Mouse (Mus musculus): Measurements from ENCODE around the gene Actr3. TPM values are rescaled to one million over a fixed set of nuclear protein-coding genes. Genes with fewer than 3 reads are reported as not detected.
"Not testable (repeated sequence)": the region's sequence is repeated elsewhere in the genome, so short reads cannot be mapped to it uniquely, and the experiment has no call there.

Gene Actr3
- polyA plus RNA-seq, 1 experiment, result 94.2 TPM

GRCm38 (mm10) chr1:125419906-125420305 is 15.6 kb downstream of the Actr3 start:
- TF ChIP-seq CTCF (IDR thresholded peaks at IDR 0.05; ENCODE audit: borderline replicate concordance, insufficient read depth, low read depth, low read length) (no peak), POLR2A (IDR thresholded peaks at IDR 0.05; ENCODE audit: borderline replicate concordance, insufficient read depth, low read length) (no peak)

GRCm38 (mm10) chr1:125418732-125419131 is 16.8 kb downstream of the Actr3 start:
- H3K27ac ChIP-seq (ENCODE audit: insufficient read depth, low read length), result no peak overlapping the region
- DNase-seq, result no peak
- 93% methylated on average over 4 of the region's 4 CpGs for WGBS
- H3K4me3 ChIP-seq (replicated peaks; ENCODE audit: insufficient read depth, low read depth, low read length), result no peak overlapping the region
- no peaks in the 10 kb centered on the region for H3K4me1 ChIP-seq (ENCODE audit: control insufficient read depth, insufficient read depth, low read length)
- no peaks in the 10 kb centered on the region for H3K27me3 ChIP-seq (ENCODE audit: control insufficient read depth, insufficient read depth, low read length)
- TF ChIP-seq POLR2A (IDR thresholded peaks at IDR 0.05; ENCODE audit: borderline replicate concordance, insufficient read depth, low read length), result no peak
- no peak for TF ChIP-seq CTCF (IDR thresholded peaks at IDR 0.05; ENCODE audit: borderline replicate concordance, insufficient read depth, low read depth, low read length)

More at GRCm38 (mm10) chr1:125419906-125420305, 15.6 kb downstream of the Actr3 start:
- 49% methylated on average over 2 of the region's 2 CpGs for WGBS
- DNase-seq, result no peak
- Histone ChIP-seq H3K27ac (ENCODE audit: insufficient read depth, low read length) (no peak overlapping the region), H3K4me1 (ENCODE audit: control insufficient read depth, insufficient read depth, low read length) (no peaks in the 10 kb centered on the region), H3K27me3 (ENCODE audit: control insufficient read depth, insufficient read depth, low read length) (no peaks in the 10 kb centered on the region), H3K4me3 (replicated peaks; ENCODE audit: insufficient read depth, low read depth, low read length) (no peak overlapping the region)

- H3K27ac ChIP-seq (ENCODE audit: insufficient read depth, low read length), result no peak overlapping the region
- DNase-seq, result no peak
- H3K4me1 ChIP-seq (ENCODE audit: control insufficient read depth, insufficient read depth, low read length), result no peaks in the 10 kb centered on the region
- no peaks in the 10 kb centered on the region for H3K27me3 ChIP-seq (ENCODE audit: control insufficient read depth, insufficient read depth, low read length)
- H3K4me3 ChIP-seq (replicated peaks; ENCODE audit: insufficient read depth, low read depth, low read length), result no peak overlapping the region
- 95% methylated on average over 6 of the region's 6 CpGs for WGBS
- no peak for TF ChIP-seq POLR2A (IDR thresholded peaks at IDR 0.05; ENCODE audit: borderline replicate concordance, insufficient read depth, low read length)
- no peak for TF ChIP-seq CTCF (IDR thresholded peaks at IDR 0.05; ENCODE audit: borderline replicate concordance, insufficient read depth, low read depth, low read length)
These were observed 28.3 kb downstream of the Actr3 start for GRCm38 (mm10) chr1:125407220-125407619.

- 98% methylated on average over 1 of the region's 1 CpGs for WGBS
- no peak for TF ChIP-seq CTCF (IDR thresholded peaks at IDR 0.05; ENCODE audit: borderline replicate concordance, insufficient read depth, low read depth, low read length)
- no peak for TF ChIP-seq POLR2A (IDR thresholded peaks at IDR 0.05; ENCODE audit: borderline replicate concordance, insufficient read depth, low read length)
- H3K4me3 ChIP-seq (replicated peaks; ENCODE audit: insufficient read depth, low read depth, low read length), result no peak overlapping the region
- no peaks in the 10 kb centered on the region for H3K4me1 ChIP-seq (ENCODE audit: control insufficient read depth, insufficient read depth, low read length)
- no peak for DNase-seq
- H3K27me3 ChIP-seq (ENCODE audit: control insufficient read depth, insufficient read depth, low read length), result no peaks in the 10 kb centered on the region
- H3K27ac ChIP-seq (ENCODE audit: insufficient read depth, low read length), result no peak overlapping the region
These were observed 40.1 kb downstream of the Actr3 start for GRCm38 (mm10) chr1:125395391-125395790.

GRCm38 (mm10) chr1:125393324-125393723 is 42.2 kb downstream of the Actr3 start:
- not testable (repeated sequence) for H3K27ac ChIP-seq (ENCODE audit: insufficient read depth, low read length)

GRCm38 (mm10) chr1:125390065-125390754 is 45.3 kb downstream of the Actr3 start:
- H3K4me3 ChIP-seq (replicated peaks; ENCODE audit: insufficient read depth, low read depth, low read length); H3K27ac ChIP-seq (ENCODE audit: insufficient read depth, low read length); H3K4me1 ChIP-seq (ENCODE audit: control insufficient read depth, insufficient read depth, low read length); DNase-seq; H3K27me3 ChIP-seq (ENCODE audit: control insufficient read depth, insufficient read depth, low read length): not testable (repeated sequence)
- WGBS, result 84% methylated on average over 4 of the region's 4 CpGs

More at GRCm38 (mm10) chr1:125393324-125393723, 42.2 kb downstream of the Actr3 start:
- H3K27me3 ChIP-seq (ENCODE audit: control insufficient read depth, insufficient read depth, low read length); H3K4me1 ChIP-seq (ENCODE audit: control insufficient read depth, insufficient read depth, low read length); H3K4me3 ChIP-seq (replicated peaks; ENCODE audit: insufficient read depth, low read depth, low read length); DNase-seq: not testable (repeated sequence)
- 78% methylated on average over 5 of the region's 5 CpGs for WGBS

GRCm38 (mm10) chr1:125389634-125390033 is 45.9 kb downstream of the Actr3 start:
- WGBS, result 94% methylated on average over 1 of the region's 1 CpGs
- not testable (repeated sequence) for H3K27ac ChIP-seq (ENCODE audit: insufficient read depth, low read length); H3K27me3 ChIP-seq (ENCODE audit: control insufficient read depth, insufficient read depth, low read length); H3K4me1 ChIP-seq (ENCODE audit: control insufficient read depth, insufficient read depth, low read length); H3K4me3 ChIP-seq (replicated peaks; ENCODE audit: insufficient read depth, low read depth, low read length); DNase-seq

- H3K27me3 ChIP-seq (ENCODE audit: control insufficient read depth, insufficient read depth, low read length), result no peaks in the 10 kb centered on the region
- no peak overlapping the region for H3K27ac ChIP-seq (ENCODE audit: insufficient read depth, low read length)
- no peak overlapping the region for H3K4me3 ChIP-seq (replicated peaks; ENCODE audit: insufficient read depth, low read depth, low read length)
- no peak for TF ChIP-seq POLR2A (IDR thresholded peaks at IDR 0.05; ENCODE audit: borderline replicate concordance, insufficient read depth, low read length)
- TF ChIP-seq CTCF (IDR thresholded peaks at IDR 0.05; ENCODE audit: borderline replicate concordance, insufficient read depth, low read depth, low read length), result no peak
- H3K4me1 ChIP-seq (ENCODE audit: control insufficient read depth, insufficient read depth, low read length), result no peaks in the 10 kb centered on the region
- WGBS, result 31% methylated on average over 3 of the region's 3 CpGs
- no peak for DNase-seq
These were observed 47.2 kb downstream of the Actr3 start for GRCm38 (mm10) chr1:125388370-125388769.

Measured in cerebellum, adult 2 months (tissue).